Mouse (Mus musculus): ENCODE results near the gene Myh9. TPM values are rescaled to one million over a fixed set of nuclear protein-coding genes. Genes with fewer than 3 reads are reported as not detected.

Gene Myh9
- total and polyA plus RNA-seq, 2 experiments from 2014 or later = 17.5 to 63.6 TPM

DNA sequence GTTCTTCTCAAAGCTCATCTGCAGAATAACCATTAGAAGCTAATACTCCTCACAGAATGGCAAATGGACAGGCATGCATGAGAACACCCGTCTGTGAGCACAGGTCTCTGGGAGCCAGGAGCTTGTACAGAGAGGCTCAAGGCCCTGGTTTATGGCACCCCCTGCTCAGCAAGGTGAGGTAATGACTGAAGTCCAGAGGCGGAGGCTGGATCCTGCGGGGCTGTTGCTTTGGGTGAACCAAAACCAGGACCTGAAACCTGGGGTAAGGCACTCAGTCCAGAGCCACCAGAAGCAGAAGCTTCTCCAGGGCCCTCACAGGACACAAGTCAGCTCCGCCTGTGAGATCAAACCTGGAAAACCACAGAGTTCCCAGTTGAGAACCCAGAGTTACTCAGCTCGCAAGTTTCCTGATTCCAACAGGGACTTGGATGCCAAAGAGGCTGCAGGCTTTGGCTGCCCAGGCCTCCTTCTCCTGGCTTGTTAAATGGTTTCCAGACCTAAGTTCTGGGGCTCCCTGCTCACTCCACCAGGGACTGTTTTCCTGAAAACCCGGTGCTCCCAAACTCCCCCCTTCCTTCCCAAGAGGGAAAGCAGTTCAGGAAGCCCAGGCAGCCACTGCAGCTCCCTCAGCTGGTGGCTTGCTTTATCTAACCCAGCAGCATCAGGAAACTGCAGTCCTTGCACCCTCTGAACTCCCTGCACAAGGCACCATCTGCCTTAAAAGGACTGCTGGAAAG lies 28.2 kb downstream of the Myh9 start:
- Histone ChIP-seq H3K4me1 (ENCODE audit: control insufficient read depth, insufficient read depth) (peaks cover 64% of the 10 kb centered on the region), H3K27me3 (ENCODE audit: control insufficient read depth, insufficient read depth, low read length) (no peaks in the 10 kb centered on the region), H3K9me3 (replicated peaks; ENCODE audit: control insufficient read depth, low read length) (no peaks in the 10 kb centered on the region), H3K4me3 (ENCODE audit: low read depth, low read length) (no peak overlapping the region), H3K9ac (replicated peaks; ENCODE audit: low read depth, low read length) (no peak overlapping the region), H3K4me2 (ENCODE audit: low read depth, low read length) (no peak overlapping the region), H3K27ac (ENCODE audit: low read depth) (peak overlapping the region; percentile 84), H3K36me3 (replicated peaks; ENCODE audit: control insufficient read depth, insufficient read depth, low read length) (peaks cover 28% of the 10 kb centered on the region)
- 55% methylated on average over 6 of the region's 6 CpGs for WGBS
- TF ChIP-seq EP300 (IDR thresholded peaks at IDR 0.05; ENCODE audit: low read depth) = no peak
- peak; percentile 46 for TF ChIP-seq CTCF (IDR thresholded peaks at IDR 0.05; ENCODE audit: low read depth)
- DNase-seq (ENCODE audit: low spot score) (peak; percentile 78), ATAC-seq (ENCODE audit: insufficient read depth, low read depth) (0 out of 2 replicates have a peak, but pooled peaks have one; percentile 16)

DNA sequence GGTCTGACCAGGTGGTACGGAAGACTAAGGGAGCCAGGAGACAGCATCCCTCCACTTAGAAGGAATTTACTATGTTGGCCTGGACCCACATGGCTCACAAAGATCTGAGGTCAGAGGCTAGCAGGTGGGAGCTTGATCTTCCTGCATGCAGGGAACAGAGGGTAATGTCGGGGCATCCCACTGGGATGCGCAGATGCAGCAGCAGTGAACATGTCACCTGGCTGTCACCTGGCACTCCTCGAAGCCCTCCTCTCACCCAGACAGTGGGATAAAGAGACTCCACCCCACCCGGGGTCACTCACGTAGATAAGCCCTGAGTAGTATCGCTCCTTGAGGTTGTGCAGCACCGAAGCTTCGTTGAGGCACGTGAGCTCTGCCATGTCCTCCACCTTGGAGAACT lies 29.4 kb downstream of the Myh9 start:
- DNase-seq (ENCODE audit: low spot score) (no peak), ATAC-seq (ENCODE audit: insufficient read depth, low read depth) (no peak)
- Histone ChIP-seq H3K9ac (replicated peaks; ENCODE audit: low read depth, low read length) (no peak overlapping the region), H3K9me3 (replicated peaks; ENCODE audit: control insufficient read depth, low read length) (no peaks in the 10 kb centered on the region), H3K4me2 (ENCODE audit: low read depth, low read length) (no peak overlapping the region), H3K4me3 (ENCODE audit: low read depth, low read length) (no peak overlapping the region), H3K4me1 (ENCODE audit: control insufficient read depth, insufficient read depth) (peaks cover 60% of the 10 kb centered on the region), H3K36me3 (replicated peaks; ENCODE audit: control insufficient read depth, insufficient read depth, low read length) (peaks cover 40% of the 10 kb centered on the region), H3K27me3 (ENCODE audit: control insufficient read depth, insufficient read depth, low read length) (no peaks in the 10 kb centered on the region), H3K27ac (ENCODE audit: low read depth) (no peak overlapping the region)
- TF ChIP-seq EP300 (IDR thresholded peaks at IDR 0.05; ENCODE audit: low read depth) = no peak
- TF ChIP-seq CTCF (IDR thresholded peaks at IDR 0.05; ENCODE audit: low read depth) = no peak
- WGBS = 87% methylated on average over 10 of the region's 10 CpGs

DNA sequence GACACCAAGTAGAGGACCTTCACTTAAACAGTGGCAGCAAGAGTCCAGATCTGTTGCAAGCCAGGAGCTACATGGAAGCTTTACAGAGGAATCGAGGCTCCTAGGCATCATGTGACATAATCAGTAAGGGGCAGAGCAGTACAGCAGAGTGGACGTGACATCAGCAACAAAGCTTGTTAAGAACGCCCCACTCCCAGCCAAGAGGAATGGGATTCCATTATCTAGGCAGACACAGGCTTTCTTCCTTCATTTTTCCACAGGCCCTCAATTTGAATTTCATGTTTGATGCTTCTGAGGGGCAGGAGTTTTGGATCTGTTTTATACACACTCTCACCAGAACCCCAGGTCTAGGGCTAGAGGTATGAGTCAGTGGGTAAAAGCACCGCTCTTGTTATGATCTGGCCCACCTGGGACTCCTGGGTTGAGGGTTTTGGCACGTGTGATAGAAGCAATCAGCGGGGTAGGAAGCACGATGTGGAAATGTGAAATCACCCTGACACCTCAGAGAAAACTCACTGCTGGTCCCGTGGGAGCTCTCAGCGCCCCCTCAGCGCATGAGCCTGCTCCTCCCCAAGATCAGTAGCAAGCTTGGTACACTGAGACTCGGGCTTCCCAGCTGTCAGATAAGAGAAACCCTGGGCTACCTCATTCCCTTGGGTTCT lies 30.7 kb downstream of the Myh9 start:
- ATAC-seq (ENCODE audit: insufficient read depth, low read depth) = peak; percentile 48; the same call in 1 of the 2 replicates
- H3K4me1 ChIP-seq (ENCODE audit: control insufficient read depth, insufficient read depth) = peaks cover 61% of the 10 kb centered on the region
- no peaks in the 10 kb centered on the region for H3K27me3 ChIP-seq (ENCODE audit: control insufficient read depth, insufficient read depth, low read length)
- H3K4me3 ChIP-seq (ENCODE audit: low read depth, low read length) = no peak overlapping the region
- H3K4me2 ChIP-seq (ENCODE audit: low read depth, low read length) = no peak overlapping the region
- H3K9ac ChIP-seq (replicated peaks; ENCODE audit: low read depth, low read length) = peak overlapping the region; percentile 32; the same call in 1 of the 2 replicates
- TF ChIP-seq CTCF (IDR thresholded peaks at IDR 0.05; ENCODE audit: low read depth) (no peak), EP300 (IDR thresholded peaks at IDR 0.05; ENCODE audit: low read depth) (no peak)
- H3K36me3 ChIP-seq (replicated peaks; ENCODE audit: control insufficient read depth, insufficient read depth, low read length) = peaks cover 53% of the 10 kb centered on the region
- no peaks in the 10 kb centered on the region for H3K9me3 ChIP-seq (replicated peaks; ENCODE audit: control insufficient read depth, low read length)
- 34% methylated on average over 11 of the region's 11 CpGs for WGBS
- H3K27ac ChIP-seq (ENCODE audit: low read depth) = peak overlapping the region; percentile 54
- DNase-seq (ENCODE audit: low spot score) = no peak

DNA sequence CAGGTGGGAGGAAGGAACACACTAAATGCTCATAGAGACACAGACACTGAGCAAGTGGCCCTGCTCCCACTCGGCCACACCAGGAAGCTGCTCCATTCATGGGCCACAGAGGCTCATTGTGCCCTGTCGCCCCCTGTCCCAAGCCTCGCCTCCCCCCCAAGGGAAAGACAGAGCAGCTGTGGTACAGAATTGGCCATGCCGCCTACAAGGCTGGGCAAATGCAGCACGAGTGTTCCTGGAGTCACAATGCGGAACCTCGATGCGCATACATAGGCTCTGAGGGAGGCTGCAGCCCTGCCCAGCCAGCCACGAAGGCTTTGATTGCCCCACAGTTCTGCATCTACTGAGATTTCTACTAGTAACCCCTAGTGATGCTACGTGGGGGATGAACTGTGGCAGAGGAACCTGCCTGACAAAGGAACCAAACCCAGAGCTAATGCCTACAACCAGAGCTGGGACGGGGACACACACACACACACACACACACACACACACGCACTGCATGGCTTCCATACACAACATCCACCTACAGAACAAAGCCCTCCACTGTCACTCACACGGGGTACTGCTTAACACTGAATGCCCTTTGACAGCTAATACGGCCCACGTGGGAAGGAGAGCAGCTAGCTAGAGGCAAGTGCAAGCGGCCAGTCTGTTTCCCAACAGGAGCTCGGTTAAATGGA lies 31.4 kb downstream of the Myh9 start:
- Histone ChIP-seq H3K27me3 (ENCODE audit: control insufficient read depth, insufficient read depth, low read length) (no peaks in the 10 kb centered on the region), H3K36me3 (replicated peaks; ENCODE audit: control insufficient read depth, insufficient read depth, low read length) (peaks cover 57% of the 10 kb centered on the region), H3K4me2 (ENCODE audit: low read depth, low read length) (no peak overlapping the region), H3K4me1 (ENCODE audit: control insufficient read depth, insufficient read depth) (peaks cover 55% of the 10 kb centered on the region), H3K4me3 (ENCODE audit: low read depth, low read length) (no peak overlapping the region), H3K9ac (replicated peaks; ENCODE audit: low read depth, low read length) (0 out of 2 replicates have a peak overlapping the region, but pooled peaks have one; percentile 17), H3K9me3 (replicated peaks; ENCODE audit: control insufficient read depth, low read length) (no peaks in the 10 kb centered on the region), H3K27ac (ENCODE audit: low read depth) (peak overlapping the region; percentile 54)
- TF ChIP-seq EP300 (IDR thresholded peaks at IDR 0.05; ENCODE audit: low read depth) (no peak), CTCF (IDR thresholded peaks at IDR 0.05; ENCODE audit: low read depth) (no peak)
- WGBS = 71% methylated on average over 17 of the region's 17 CpGs
- ATAC-seq (ENCODE audit: insufficient read depth, low read depth) (no peak), DNase-seq (ENCODE audit: low spot score) (no peak)

DNA sequence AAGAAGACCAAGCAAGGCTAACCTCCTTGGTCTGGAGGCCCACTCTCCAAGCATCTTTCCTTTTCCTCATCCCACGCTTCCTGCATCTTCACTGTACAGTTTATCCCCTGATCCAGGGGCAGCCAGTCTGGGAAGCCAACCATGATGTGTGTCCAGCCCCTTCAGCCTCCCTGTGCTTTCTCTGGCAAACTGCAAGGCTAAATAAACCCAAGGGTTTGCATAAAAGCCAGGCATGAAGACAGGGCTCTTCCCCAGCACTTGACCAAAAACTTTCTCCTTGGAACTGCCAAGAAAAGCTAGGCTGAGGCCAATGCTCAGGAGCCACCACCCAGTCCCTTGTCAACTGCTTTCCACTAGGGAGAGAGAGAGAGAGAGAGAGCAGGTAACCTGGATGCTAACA lies 32.5 kb downstream of the Myh9 start:
- Histone ChIP-seq H3K9ac (replicated peaks; ENCODE audit: low read depth, low read length) (no peak overlapping the region), H3K4me2 (ENCODE audit: low read depth, low read length) (no peak overlapping the region), H3K4me3 (ENCODE audit: low read depth, low read length) (no peak overlapping the region), H3K4me1 (ENCODE audit: control insufficient read depth, insufficient read depth) (peaks cover 55% of the 10 kb centered on the region), H3K36me3 (replicated peaks; ENCODE audit: control insufficient read depth, insufficient read depth, low read length) (peaks cover 62% of the 10 kb centered on the region), H3K27ac (ENCODE audit: low read depth) (no peak overlapping the region), H3K9me3 (replicated peaks; ENCODE audit: control insufficient read depth, low read length) (no peaks in the 10 kb centered on the region), H3K27me3 (ENCODE audit: control insufficient read depth, insufficient read depth, low read length) (no peaks in the 10 kb centered on the region)
- ATAC-seq (ENCODE audit: insufficient read depth, low read depth) (no peak), DNase-seq (ENCODE audit: low spot score) (no peak)
- TF ChIP-seq EP300 (IDR thresholded peaks at IDR 0.05; ENCODE audit: low read depth) = no peak
- 85% methylated on average over 1 of the region's 1 CpGs for WGBS

Data from heart, postnatal 0 days (tissue).